Mouse (Mus musculus) embryo, embryonic 11.5 days (tissue): Measurements from ENCODE around the gene Gpcpd1.

Experiments
- DNase-seq: peaks from one replicate; pipeline ENCODE4 v3.0.0-alpha.2; 2012; ENCODE audit warnings: low read depth, low spot score

Gpcpd1 gene

GRCm38 (mm10) chr2:132586006-132586405, 1.5 kb downstream of the Gpcpd1 start:
- DNase-seq: no peak

GRCm38 (mm10) chr2:132584191-132584590, 3.3 kb downstream of the Gpcpd1 start:
- no peak for DNase-seq

- DNase-seq: no peak
Measured at GRCm38 (mm10) chr2:132583126-132583525, 4.4 kb downstream of the Gpcpd1 start.

- DNase-seq: no peak
Measured at GRCm38 (mm10) chr2:132582227-132582626, 5.3 kb downstream of the Gpcpd1 start.

- no peak for DNase-seq
Measured at GRCm38 (mm10) chr2:132579689-132580088, 7.8 kb downstream of the Gpcpd1 start.

GRCm38 (mm10) chr2:132578711-132579110, 8.8 kb downstream of the Gpcpd1 start:
- no peak for DNase-seq

GRCm38 (mm10) chr2:132578059-132578458, 9.5 kb downstream of the Gpcpd1 start:
- peak; percentile 87 for DNase-seq

GRCm38 (mm10) chr2:132577431-132577981, 10.0 kb downstream of the Gpcpd1 start:
- peak; percentile 34 for DNase-seq

GRCm38 (mm10) chr2:132576522-132577135, 10.9 kb downstream of the Gpcpd1 start:
- no peak for DNase-seq

GRCm38 (mm10) chr2:132575759-132576439, 11.6 kb downstream of the Gpcpd1 start:
- DNase-seq: no peak

GRCm38 (mm10) chr2:132575256-132575655, 12.3 kb downstream of the Gpcpd1 start:
- DNase-seq: no peak

GRCm38 (mm10) chr2:132573280-132573679, 14.2 kb downstream of the Gpcpd1 start:
- DNase-seq: no peak

- DNase-seq: no peak
Measured at GRCm38 (mm10) chr2:132572651-132573050, 14.9 kb downstream of the Gpcpd1 start.

GRCm38 (mm10) chr2:132571301-132571700, 16.2 kb downstream of the Gpcpd1 start:
- DNase-seq: no peak

GRCm38 (mm10) chr2:132570869-132571268, 16.7 kb downstream of the Gpcpd1 start:
- DNase-seq: no peak

- DNase-seq: no peak
Measured at GRCm38 (mm10) chr2:132569686-132570085, 17.8 kb downstream of the Gpcpd1 start.

GRCm38 (mm10) chr2:132567414-132567813, 20.1 kb downstream of the Gpcpd1 start:
- no peak for DNase-seq

GRCm38 (mm10) chr2:132561860-132562259, 25.7 kb downstream of the Gpcpd1 start:
- DNase-seq: no peak

GRCm38 (mm10) chr2:132527864-132528263, 59.7 kb downstream of the Gpcpd1 start:
- no peak for DNase-seq

- DNase-seq: no peak
Measured at GRCm38 (mm10) chr2:132526894-132527532, 60.5 kb downstream of the Gpcpd1 start.

- no peak for DNase-seq
Measured at GRCm38 (mm10) chr2:132526110-132526509, 61.4 kb downstream of the Gpcpd1 start.
